Mouse (Mus musculus): ENCODE measurements around the gene Col18a1. TPM values are rescaled to one million over a fixed set of nuclear protein-coding genes. Genes with fewer than 3 reads are reported as not detected.

The Col18a1 gene
- polyA plus RNA-seq, 1 experiment = 3.4 TPM

- WGBS = 84% methylated on average over 4 of the region's 4 CpGs
- Histone ChIP-seq H3K4me1 (ENCODE audit: control insufficient read depth, insufficient read depth, low read length) (no peaks in the 10 kb centered on the region), H3K27ac (ENCODE audit: control insufficient read depth, insufficient read depth, low read depth, low read length, poor library complexity) (no peak overlapping the region), H3K4me3 (replicated peaks; ENCODE audit: control insufficient read depth, low read depth, low read length) (no peak overlapping the region)
- no peak for TF ChIP-seq POLR2A (IDR thresholded peaks at IDR 0.05; ENCODE audit: borderline replicate concordance, control insufficient read depth, low read depth, low read length)
- TF ChIP-seq CTCF (IDR thresholded peaks at IDR 0.05; ENCODE audit: control insufficient read depth, insufficient read depth, low read length) = no peak
Measured at GRCm38 (mm10) chr10:77078456-77078855, 87.9 kb downstream of the Col18a1 start.

- H3K4me1 ChIP-seq (ENCODE audit: control insufficient read depth, insufficient read depth, low read length) = no peaks in the 10 kb centered on the region
- WGBS = 79% methylated on average over 4 of the region's 4 CpGs
- no peak overlapping the region for H3K27ac ChIP-seq (ENCODE audit: control insufficient read depth, insufficient read depth, low read depth, low read length, poor library complexity)
- TF ChIP-seq CTCF (IDR thresholded peaks at IDR 0.05; ENCODE audit: control insufficient read depth, insufficient read depth, low read length) (no peak), POLR2A (IDR thresholded peaks at IDR 0.05; ENCODE audit: borderline replicate concordance, control insufficient read depth, low read depth, low read length) (no peak)
- H3K4me3 ChIP-seq (replicated peaks; ENCODE audit: control insufficient read depth, low read depth, low read length) = no peak overlapping the region
Measured at GRCm38 (mm10) chr10:77074276-77074974, 91.9 kb downstream of the Col18a1 start.

GRCm38 (mm10) chr10:77070072-77070471 is 96.3 kb downstream of the Col18a1 start:
- TF ChIP-seq CTCF (IDR thresholded peaks at IDR 0.05; ENCODE audit: control insufficient read depth, insufficient read depth, low read length) = peak; percentile 80
- TF ChIP-seq POLR2A (IDR thresholded peaks at IDR 0.05; ENCODE audit: borderline replicate concordance, control insufficient read depth, low read depth, low read length) = no peak

GRCm38 (mm10) chr10:77068469-77068868 is 97.9 kb downstream of the Col18a1 start:
- Histone ChIP-seq H3K27ac (ENCODE audit: control insufficient read depth, insufficient read depth, low read depth, low read length, poor library complexity) (no peak overlapping the region), H3K4me3 (replicated peaks; ENCODE audit: control insufficient read depth, low read depth, low read length) (no peak overlapping the region), H3K4me1 (ENCODE audit: control insufficient read depth, insufficient read depth, low read length) (no peaks in the 10 kb centered on the region)
- no peak for TF ChIP-seq POLR2A (IDR thresholded peaks at IDR 0.05; ENCODE audit: borderline replicate concordance, control insufficient read depth, low read depth, low read length)
- no peak for TF ChIP-seq CTCF (IDR thresholded peaks at IDR 0.05; ENCODE audit: control insufficient read depth, insufficient read depth, low read length)
- 59% methylated on average over 7 of the region's 7 CpGs for WGBS

More at GRCm38 (mm10) chr10:77070072-77070471, 96.3 kb downstream of the Col18a1 start:
- H3K27ac ChIP-seq (ENCODE audit: control insufficient read depth, insufficient read depth, low read depth, low read length, poor library complexity) = no peak overlapping the region
- no peak overlapping the region for H3K4me3 ChIP-seq (replicated peaks; ENCODE audit: control insufficient read depth, low read depth, low read length)
- H3K4me1 ChIP-seq (ENCODE audit: control insufficient read depth, insufficient read depth, low read length) = no peaks in the 10 kb centered on the region
- 43% methylated on average over 4 of the region's 4 CpGs for WGBS

- Histone ChIP-seq H3K4me3 (replicated peaks; ENCODE audit: control insufficient read depth, low read depth, low read length) (no peak overlapping the region), H3K4me1 (ENCODE audit: control insufficient read depth, insufficient read depth, low read length) (no peaks in the 10 kb centered on the region), H3K27ac (ENCODE audit: control insufficient read depth, insufficient read depth, low read depth, low read length, poor library complexity) (no peak overlapping the region)
- TF ChIP-seq CTCF (IDR thresholded peaks at IDR 0.05; ENCODE audit: control insufficient read depth, insufficient read depth, low read length) (no peak), POLR2A (IDR thresholded peaks at IDR 0.05; ENCODE audit: borderline replicate concordance, control insufficient read depth, low read depth, low read length) (no peak)
Measured at GRCm38 (mm10) chr10:77064659-77065058, 101.7 kb downstream of the Col18a1 start.

GRCm38 (mm10) chr10:77064239-77064638 is 102.1 kb downstream of the Col18a1 start:
- H3K27ac ChIP-seq (ENCODE audit: control insufficient read depth, insufficient read depth, low read depth, low read length, poor library complexity) = no peak overlapping the region
- H3K4me3 ChIP-seq (replicated peaks; ENCODE audit: control insufficient read depth, low read depth, low read length) = no peak overlapping the region
- H3K4me1 ChIP-seq (ENCODE audit: control insufficient read depth, insufficient read depth, low read length) = no peaks in the 10 kb centered on the region
- TF ChIP-seq CTCF (IDR thresholded peaks at IDR 0.05; ENCODE audit: control insufficient read depth, insufficient read depth, low read length) = no peak
- no peak for TF ChIP-seq POLR2A (IDR thresholded peaks at IDR 0.05; ENCODE audit: borderline replicate concordance, control insufficient read depth, low read depth, low read length)
- whole genome bisulfite sequencing = 41% methylated on average over 3 of the region's 3 CpGs

GRCm38 (mm10) chr10:77062393-77063010 is 103.8 kb downstream of the Col18a1 start:
- no peaks in the 10 kb centered on the region for H3K4me1 ChIP-seq (ENCODE audit: control insufficient read depth, insufficient read depth, low read length)
- TF ChIP-seq CTCF (IDR thresholded peaks at IDR 0.05; ENCODE audit: control insufficient read depth, insufficient read depth, low read length) (no peak), POLR2A (IDR thresholded peaks at IDR 0.05; ENCODE audit: borderline replicate concordance, control insufficient read depth, low read depth, low read length) (no peak)
- WGBS = 85% methylated on average over 11 of the region's 11 CpGs
- no peak overlapping the region for H3K27ac ChIP-seq (ENCODE audit: control insufficient read depth, insufficient read depth, low read depth, low read length, poor library complexity)
- no peak overlapping the region for H3K4me3 ChIP-seq (replicated peaks; ENCODE audit: control insufficient read depth, low read depth, low read length)

- WGBS = 46% methylated on average over 3 of the region's 3 CpGs
- TF ChIP-seq POLR2A (IDR thresholded peaks at IDR 0.05; ENCODE audit: borderline replicate concordance, control insufficient read depth, low read depth, low read length) = no peak
- no peak for TF ChIP-seq CTCF (IDR thresholded peaks at IDR 0.05; ENCODE audit: control insufficient read depth, insufficient read depth, low read length)
- H3K4me1 ChIP-seq (ENCODE audit: control insufficient read depth, insufficient read depth, low read length) = no peaks in the 10 kb centered on the region
- H3K27ac ChIP-seq (ENCODE audit: control insufficient read depth, insufficient read depth, low read depth, low read length, poor library complexity) = no peak overlapping the region
- H3K4me3 ChIP-seq (replicated peaks; ENCODE audit: control insufficient read depth, low read depth, low read length) = no peak overlapping the region
Measured at GRCm38 (mm10) chr10:77061426-77061825, 104.9 kb downstream of the Col18a1 start.

Measured in bone marrow, adult 2 months (tissue).